Mouse (Mus musculus): ENCODE results near the gene Dbh. TPM values are rescaled to one million over a fixed set of nuclear protein-coding genes. Genes with fewer than 3 reads are reported as not detected.
A peak's percentile ranks its signal among the peaks of the same experiment; 100 is the strongest.

The Dbh gene
- total RNA-seq (2021): 1 to 10 TPM; 2.1 to 2.7 TPM

DNA sequence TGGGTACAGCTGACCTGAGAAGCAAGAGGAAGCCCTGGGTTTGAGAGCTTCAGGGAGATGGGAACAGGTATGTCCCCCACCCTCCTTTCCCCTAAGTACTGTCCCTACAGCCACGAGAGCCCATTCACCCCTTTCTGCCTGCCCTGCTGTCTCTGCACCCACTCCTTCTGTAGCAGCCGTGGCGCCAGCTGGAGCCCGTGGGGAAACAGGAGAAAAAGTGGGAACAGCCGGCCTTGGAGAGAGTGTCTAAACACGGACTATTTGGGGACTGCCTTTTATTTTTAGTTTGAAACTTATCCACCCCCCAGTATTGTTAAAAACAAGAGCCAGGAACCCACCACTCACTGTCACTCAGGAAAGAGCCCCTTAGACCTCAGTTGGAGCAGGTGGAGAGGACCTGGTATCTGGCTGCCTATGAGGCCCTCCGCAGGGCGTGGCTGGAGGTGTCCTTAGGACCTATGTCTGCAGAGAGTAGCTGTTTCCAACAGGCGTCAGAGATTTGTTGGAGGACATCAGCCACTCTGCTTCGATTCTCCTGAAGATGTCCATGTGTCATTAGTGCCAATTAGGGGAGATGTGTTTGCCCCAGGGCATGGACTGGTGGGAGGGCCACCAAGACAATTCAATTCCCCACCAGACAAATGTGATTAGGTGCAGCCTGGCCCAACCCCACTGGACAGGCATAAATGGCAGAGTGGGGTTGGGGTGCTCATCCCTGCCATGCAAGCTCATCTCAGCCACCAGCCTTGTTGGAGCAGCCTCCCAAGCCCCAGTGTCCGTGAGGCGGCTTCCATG is at the start of gene Dbh:
Gene Dbh, plus strand, starts transcription at position 438 of the 795 bp plus-strand sequence.
- intact Hi-C loops (cut with DNase I): no loop called here
- no peak for DNase-seq (ENCODE audit: low spot score)

DNA sequence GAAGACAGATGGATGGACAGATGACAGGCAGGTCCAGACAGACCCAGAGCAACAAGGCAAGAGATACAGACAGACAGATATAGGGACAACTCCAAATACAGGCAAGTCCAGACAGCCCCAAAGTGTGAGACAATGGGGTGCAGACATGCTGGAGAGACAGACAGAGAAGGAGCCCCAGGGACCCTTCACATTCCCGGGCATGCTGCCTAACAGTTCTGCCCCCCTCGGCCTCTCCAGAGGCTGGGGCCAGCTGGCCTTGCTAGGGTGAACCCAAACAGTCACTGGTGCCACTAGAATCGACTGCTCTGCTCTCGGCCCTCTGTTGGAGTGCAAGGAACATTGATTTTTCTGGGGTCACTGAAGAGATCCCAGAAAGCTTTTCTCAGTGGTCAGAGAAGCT is 46.6 kb upstream of the Dbh start:
- DNase-seq (ENCODE audit: low spot score): no peak
- intact Hi-C loops (cut with DNase I): no loop called here

DNA sequence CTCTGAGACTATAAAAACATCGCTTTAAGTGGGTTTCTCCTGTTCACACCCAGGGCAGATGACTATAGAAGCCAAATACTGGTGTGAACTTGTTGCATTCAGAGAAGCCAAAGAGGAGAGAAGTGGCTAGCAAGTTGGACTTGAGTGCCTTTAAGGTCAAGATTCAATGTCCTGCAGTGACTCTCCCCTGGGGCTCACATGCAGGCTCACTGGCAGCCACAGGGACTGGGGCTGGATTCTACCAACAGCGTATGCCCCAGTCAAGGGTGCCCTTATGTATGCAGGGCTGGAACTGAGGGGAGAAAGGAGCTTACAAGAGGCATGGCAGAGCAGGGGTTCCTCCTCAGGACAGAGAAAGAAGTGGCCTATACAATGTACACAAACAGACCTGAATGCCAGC is 45.3 kb upstream of the Dbh start:
- no peak for DNase-seq (ENCODE audit: low spot score)
- intact Hi-C loops (cut with DNase I): loop anchor here (5.0 kb wide), 1 partner anchor 42 kb away; the partner anchor contains the start of gene Adamtsl2

DNA sequence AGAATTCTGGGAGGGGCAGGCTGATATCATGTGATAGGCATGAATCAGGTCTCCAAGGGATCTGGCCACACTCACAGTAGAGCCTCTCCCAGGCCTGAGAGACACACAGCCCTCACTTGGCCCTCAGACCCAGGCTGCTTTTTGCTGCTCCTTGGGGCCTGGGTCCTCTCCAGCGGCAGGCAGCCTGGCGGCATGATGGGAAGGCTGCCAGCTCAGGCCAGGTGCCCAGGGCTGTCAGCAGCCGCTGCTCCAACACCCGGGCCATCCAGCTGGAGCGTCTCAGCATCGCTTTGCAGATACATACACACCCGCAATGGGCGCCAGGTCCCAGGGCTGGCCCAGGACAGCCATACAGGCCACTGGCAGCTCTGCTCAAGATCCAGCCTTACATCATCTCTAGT is 44.8 kb upstream of the Dbh start:
- intact Hi-C loops (cut with DNase I): loop anchor here (5.0 kb wide), 1 partner anchor 43 kb away; the partner anchor contains the start of gene Adamtsl2
- peak; percentile 72 for DNase-seq (ENCODE audit: low spot score)

DNA sequence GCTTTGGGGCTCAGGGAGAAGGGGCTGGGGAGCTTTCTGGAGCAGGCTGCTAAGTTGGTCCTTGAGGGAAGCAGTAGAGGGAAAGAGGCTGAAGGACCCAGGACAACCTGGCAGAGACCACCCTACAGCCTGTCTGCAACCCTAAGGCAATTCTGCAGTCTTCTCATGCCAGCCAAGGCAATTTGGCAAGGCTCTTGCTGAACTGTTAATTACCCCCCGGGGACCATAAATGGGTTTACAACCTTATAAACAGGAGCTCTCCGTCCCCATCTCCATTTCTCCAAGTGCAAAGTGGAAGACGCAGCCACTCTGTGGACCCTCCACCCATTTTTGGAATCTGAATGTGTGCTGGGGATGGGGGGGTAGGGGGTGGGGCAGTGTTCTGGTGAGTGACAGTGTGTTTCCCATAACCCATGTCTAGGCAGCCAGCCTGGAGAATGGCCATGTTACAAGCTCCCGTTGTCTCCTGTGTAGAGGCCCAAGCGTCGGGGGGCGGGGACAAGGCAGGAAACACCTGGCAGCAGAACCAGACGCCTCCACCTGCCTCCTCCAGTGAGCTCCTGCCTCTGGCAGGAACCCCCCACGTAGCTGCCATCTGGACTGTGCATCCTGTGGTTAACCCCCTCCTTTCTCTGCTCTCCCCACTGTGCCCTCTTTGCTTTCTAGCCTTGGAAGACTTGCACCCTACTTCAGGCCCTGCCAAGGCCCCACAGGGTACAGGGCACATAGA is 43.2 kb upstream of the Dbh start:
- intact Hi-C loops (cut with DNase I): loop anchor here (2.0 to 5.0 kb wide), 2 partner anchors 44 to 79 kb away; partner anchors contain the start of gene Adamtsl2
- no peak for DNase-seq (ENCODE audit: low spot score)

DNA sequence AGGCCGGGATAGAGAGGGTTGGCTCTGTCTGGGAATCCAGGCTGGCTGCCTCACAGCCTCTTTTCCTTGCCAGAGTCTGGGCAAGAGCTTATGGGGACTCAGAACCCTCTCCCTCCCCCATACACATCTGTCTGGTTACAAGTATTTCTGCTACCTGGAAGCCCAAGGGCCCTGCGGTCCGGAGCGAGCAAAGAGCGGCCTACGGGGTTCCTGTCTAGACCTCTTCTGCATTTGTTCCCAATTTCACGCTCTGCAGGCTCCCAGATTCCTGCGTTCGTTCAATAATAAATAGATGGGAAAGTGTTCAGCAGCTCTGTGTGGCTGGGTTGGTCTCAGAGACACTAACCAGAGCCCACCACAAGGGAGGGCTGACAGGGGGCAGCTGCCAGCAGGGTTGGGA is 42.5 kb upstream of the Dbh start:
- no peak for DNase-seq (ENCODE audit: low spot score)
- intact Hi-C loops (cut with DNase I): loop anchor here (2.0 to 5.0 kb wide), 2 partner anchors 45 to 80 kb away; partner anchors contain the start of gene Adamtsl2

DNA sequence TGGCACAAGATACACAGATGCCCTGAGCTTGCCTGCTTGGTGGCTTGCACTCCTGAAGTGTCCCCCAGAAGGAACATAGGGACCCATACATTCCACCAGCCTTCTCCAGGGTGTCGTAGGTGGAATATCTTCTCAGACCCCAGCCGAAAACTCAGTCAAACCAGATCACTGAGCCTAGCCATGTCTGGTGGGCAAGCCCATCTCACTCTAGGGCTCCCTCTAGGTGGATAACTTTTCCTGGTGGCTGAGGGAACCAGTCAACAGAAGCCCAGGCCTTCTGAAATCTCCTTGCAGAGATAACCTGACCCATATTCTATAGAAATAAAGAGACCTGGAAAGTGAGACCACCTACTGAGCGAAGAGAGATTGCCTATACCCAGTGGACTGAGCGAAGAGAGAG is 41.9 kb upstream of the Dbh start:
- intact Hi-C loops (cut with DNase I): loop anchor here (2.0 to 5.0 kb wide), 2 partner anchors 46 to 80 kb away; partner anchors contain the start of gene Adamtsl2
- no peak for DNase-seq (ENCODE audit: low spot score)

DNA sequence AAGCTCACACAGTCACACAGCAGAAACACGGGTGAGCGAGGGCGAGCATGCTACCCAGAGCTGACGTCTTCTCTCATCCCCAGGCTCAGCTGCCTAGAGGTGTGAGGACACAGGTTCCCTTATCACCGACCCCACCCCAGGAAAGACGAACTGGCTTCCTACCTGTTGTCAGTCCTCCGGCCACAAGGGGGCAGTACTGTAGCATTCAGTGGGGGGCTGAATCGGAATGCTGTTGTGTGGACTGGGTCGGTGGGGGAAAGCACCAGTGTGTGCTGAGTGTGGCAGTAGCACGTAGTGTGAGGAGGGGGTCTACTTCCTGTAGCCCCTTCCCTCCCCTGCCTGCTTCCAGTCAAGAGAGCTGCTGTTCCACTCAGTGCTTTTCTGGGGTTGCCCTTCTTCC is 39.1 kb upstream of the Dbh start:
- no peak for DNase-seq (ENCODE audit: low spot score)
- intact Hi-C loops (cut with DNase I): loop anchor here (2.0 to 5.0 kb wide), 2 partner anchors 51 to 109 kb away; no protein-coding TSS in a partner anchor

DNA sequence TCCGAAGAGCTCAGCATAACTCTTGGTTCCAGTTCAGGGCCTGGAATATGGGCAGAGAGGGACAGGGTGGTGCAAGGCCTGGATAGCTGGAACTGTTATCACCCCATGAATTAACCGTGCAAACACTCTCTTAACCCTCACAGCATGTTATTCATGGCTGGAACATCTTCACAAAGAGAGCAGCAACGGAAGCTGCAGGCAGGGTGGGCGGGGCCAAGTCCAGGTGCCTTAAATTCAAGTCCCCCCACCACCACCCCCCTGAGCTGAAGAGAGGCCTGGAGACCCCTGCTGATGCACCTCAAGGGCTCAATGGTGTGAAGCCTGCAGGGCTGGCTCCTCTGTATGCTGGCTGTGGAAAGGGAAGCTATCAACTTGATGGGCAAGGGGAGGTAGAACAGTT is 38.5 kb upstream of the Dbh start:
- intact Hi-C loops (cut with DNase I): loop anchor here (2.0 to 5.0 kb wide), 2 partner anchors 51 to 108 kb away; no protein-coding TSS in a partner anchor
- no peak for DNase-seq (ENCODE audit: low spot score)

DNA sequence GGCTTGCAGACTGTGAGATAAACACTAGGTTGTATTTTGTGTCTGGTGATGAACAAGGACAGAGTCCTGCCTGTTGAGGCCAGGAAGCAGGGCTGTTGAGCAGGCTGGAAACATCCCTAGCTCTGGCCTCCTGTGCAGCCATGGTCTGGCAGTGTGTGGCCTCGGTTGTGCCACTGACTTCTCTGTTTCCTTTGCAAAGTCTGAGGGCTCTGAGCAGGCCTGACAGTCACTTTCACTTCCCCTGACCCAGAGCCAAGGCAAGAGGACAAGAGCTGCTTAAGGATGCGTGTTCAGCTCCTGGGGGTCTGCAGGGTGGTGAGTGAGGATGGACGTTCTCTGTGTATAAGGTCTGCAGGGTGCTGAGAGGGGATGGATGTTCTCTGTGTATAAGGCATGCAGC is 36.0 kb upstream of the Dbh start:
- intact Hi-C loops (cut with DNase I): loop anchor here (5.0 kb wide), 1 partner anchor 48 kb away; no protein-coding TSS in a partner anchor
- DNase-seq (ENCODE audit: low spot score): no peak

DNA sequence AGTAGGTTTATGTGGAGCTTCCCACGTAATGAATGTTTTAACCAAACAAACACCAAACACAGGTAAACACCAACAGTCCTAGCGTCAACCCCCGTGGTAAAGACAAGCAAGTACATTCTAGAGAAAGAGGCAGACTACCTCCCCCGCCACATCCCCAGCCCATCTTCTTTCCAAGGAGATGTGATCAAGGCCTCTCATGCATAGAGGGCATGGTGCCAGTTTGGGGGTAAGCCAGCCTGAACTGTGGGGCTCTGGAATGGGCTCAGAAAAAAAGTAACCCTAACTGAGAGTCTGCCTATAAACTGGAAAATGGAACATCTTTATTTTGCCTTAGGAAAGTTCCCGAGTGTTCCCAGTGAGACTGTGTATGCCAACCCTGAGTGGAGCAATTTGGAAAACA is 29.1 kb upstream of the Dbh start:
- intact Hi-C loops (cut with DNase I): no loop called here
- no peak for DNase-seq (ENCODE audit: low spot score)

DNA sequence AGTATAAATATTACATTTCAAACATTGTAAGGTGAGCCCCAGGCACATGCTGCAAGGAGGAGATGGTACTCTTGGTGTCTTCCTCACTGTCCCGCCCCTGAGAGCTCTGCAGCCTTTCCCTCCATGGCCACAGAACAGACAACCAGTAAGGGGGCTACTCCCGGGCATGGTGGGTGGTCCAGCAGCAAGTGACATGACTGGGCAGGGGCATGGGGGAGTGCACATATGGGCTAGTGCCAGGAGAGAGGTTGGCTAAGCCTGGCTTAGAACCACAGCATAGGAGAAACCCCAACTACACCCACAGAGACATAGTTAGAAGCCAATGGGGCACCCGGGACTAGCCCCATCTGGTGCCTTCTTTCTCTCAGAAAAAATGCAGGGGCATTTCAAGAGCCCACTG is 28.7 kb upstream of the Dbh start:
- intact Hi-C loops (cut with DNase I): no loop called here

DNA sequence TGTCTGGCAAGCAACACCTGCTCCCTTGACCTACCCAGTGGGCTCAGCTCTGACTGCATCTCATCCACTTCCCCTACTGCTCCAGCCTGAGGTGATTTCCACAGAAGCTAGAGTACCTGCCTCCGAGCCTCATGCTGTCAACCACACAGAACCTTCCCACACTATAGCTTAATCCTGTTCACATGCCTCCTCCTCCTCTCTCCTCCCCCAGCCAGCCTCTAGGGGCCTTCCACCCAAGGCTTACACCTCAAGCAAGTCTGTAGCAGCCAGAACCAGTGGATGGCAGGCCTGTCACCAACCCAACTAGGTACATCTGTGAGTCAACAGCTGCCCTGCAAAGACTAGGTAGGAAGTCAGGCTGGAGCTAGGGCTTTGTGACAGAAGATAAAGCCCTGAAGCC is 28.2 kb upstream of the Dbh start:
- no peak for DNase-seq (ENCODE audit: low spot score)
- intact Hi-C loops (cut with DNase I): no loop called here

More for the DNA sequence above, 28.7 kb upstream of the Dbh start:
- DNase-seq (ENCODE audit: low spot score): no peak

DNA sequence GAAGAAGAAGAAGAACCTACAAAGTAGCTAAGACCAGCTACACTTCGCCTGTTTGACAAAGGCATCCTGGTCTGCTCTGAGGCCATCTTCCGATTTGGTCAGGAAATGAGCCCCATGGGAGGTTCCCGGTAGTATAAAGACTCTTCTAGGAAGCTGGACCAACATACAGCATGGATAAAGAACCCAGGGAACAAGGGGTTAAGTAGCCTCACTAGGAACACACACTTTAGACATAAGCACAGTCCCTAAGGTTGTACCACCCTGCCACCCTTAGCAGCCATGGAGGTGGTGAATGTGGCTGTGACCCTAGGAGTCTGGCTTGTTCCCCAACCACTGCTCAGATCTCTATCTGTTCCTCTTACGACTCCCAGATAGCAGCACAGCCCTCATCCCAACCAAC is 26.7 kb upstream of the Dbh start:
- intact Hi-C loops (cut with DNase I): no loop called here
- DNase-seq (ENCODE audit: low spot score): no peak

DNA sequence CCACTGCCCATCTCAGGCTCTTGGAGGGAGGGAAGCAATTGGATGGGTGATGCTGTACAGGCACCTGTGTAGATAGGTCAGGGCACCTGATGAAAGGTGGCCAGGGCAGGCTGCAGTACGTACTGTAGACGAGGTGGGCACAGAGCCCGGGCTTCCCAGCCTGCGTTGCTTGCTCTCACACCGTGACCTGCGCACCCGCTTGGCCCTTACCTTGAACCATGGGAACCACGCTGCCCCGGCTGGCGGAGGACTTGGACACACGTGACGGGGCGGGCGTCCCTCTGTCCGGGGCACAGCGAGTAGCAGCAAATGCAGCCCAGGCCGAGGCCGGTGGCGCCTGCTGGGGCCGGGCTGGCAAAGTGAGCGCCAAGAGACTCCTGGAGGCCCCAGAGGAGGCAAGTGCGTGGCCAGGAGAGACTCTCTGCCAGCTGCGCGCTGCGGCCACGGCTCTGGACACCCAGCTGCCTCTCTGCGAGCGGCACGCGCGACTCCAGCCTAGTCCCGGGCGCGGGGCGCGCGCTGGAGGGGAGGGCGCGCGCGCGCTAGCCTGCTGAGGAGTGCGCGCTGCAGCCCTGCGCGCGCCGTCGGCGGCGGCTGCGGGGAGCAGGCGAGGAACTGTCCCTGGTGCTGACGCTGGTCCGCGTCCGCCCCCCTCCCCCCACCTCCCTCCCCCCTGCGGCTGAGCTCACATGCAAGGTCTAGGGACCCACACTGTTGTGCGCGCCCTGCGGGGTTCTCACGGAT is 22.9 kb upstream of the Dbh start, which contains the start of gene Fam163b:
Gene Fam163b, minus strand, starts transcription at position 542 of the 744 bp plus-strand sequence.
- DNase-seq (ENCODE audit: low spot score): no peak
- intact Hi-C loops (cut with DNase I): no loop called here

DNA sequence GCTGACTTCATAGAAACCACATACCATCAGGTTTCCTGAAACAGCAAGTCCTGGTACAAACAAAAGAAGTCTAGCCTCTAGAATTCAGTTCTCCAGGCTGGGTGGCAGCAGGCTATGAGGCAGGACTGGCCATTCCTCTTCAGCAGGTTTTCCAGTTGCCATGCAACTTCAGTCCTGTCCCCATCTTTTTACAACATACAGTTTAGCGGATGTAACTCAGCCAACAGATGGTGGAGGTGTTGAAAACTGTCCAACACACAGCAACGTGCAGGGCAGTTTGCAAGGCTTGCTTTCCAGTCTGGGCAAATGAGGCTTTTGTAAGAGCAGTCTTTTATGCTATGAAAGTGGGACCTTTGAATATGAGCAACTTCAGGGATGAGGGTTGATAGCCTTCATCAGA is 20.1 kb upstream of the Dbh start:
- intact Hi-C loops (cut with DNase I): no loop called here

DNA sequence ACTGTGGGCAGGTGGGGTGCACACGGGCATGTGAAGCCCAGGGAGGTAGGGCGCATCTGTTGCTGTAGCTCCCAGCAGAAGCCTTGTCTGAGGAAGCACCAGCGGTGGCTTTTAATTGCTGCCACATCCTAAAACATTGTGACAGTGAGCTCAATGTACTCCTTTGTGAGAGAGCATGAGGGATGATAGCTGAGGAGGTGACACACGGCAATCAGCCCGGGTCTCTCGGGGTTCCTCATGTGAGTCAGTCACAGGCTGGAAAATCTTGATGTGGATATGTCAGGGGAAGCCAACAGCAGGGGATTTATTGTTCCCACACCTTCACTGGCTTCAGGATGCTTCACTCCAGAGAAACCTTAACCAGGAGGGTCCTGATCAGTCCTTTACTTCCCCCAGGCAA is 18.2 kb upstream of the Dbh start:
- no peak for DNase-seq (ENCODE audit: low spot score)
- intact Hi-C loops (cut with DNase I): no loop called here

More for the DNA sequence above, 20.1 kb upstream of the Dbh start:
- no peak for DNase-seq (ENCODE audit: low spot score)

DNA sequence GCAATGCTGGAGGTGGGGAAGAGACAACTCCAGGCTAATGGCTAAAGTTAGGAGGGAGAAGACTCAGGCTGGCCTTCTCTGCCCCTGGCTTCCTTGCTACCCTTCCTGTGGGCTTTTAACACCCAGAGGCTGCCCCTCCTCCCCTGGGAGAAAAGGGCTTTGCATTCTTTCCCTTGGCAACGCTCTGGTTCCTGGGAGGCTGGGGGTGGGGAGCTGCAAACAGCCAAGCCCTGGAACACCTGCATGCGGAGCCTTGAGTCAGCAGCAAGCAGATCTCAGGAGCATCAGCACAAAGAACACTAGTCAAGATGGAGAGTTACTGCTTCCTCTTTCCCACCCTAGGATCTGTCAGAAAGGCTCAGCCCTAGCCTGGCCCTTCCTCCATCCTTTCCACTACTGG is 15.6 kb upstream of the Dbh start:
- intact Hi-C loops (cut with DNase I): no loop called here
- DNase-seq (ENCODE audit: low spot score): no peak

DNA sequence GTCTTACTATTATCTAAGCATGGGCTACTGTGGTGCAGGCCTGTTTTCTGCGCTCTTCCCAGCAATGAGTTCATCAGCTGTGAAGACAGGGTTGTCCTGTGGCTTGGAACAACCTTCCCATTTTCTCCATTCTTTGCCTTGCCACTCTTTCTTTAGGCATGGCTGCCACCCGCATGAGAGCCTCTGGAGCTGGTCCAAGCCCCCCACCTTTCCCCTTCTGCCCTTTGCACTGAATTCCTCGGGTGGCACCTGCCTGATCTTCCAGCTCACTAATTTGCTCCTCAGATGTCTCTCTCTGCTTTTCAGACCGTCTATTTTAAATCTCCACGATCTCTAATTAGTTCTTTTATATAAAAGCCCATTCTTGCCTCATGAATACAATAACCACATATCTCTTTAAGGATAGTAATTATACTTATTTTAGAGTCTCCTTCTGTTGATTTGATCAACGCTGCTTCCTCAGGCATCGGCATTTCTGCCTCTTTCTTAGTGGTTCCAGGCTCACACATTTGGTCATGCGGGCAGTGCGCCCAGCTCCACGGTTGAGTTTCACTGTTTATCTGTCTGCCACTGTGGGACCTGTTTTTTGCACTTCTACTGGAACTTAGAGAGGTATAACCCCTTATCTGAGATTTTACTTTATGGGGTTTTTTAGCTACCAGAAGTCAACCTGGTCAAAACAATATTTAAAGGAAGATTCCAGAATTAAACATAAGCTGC is 10.4 kb upstream of the Dbh start:
- no peak for DNase-seq (ENCODE audit: low spot score)
- intact Hi-C loops (cut with DNase I): no loop called here

Data from heart, postnatal 25 days (tissue).